Mouse (Mus musculus): ENCODE data around the gene Naaa.

GRCm38 (mm10) chr5:92218915-92219793, 58.8 kb downstream of the Naaa start:
- no peak for TF ChIP-seq CTCF (conservative IDR thresholded peaks at IDR 0.05; ENCODE audit: low read length)
- TF ChIP-seq POU5F1 (IDR thresholded peaks at IDR 0.05; ENCODE audit: borderline replicate concordance, low read length) = no peak
- TF ChIP-seq NANOG (IDR thresholded peaks at IDR 0.05; ENCODE audit: borderline replicate concordance, low read length) = 0 out of 2 replicates have a peak, but pooled peaks have one; percentile 24

Measured in E14TG2a.4 (cell line).